ENCODE assay signal across 9 mouse cellular contexts in genomic region chr2:128507591-128508243, GRCm38 (mm10).
DNase-seq lines count a peak whose midpoint lies in the region; ATAC-seq and TF ChIP-seq lines count a peak whose summit lies in the region.
"Had no signal": no experiment of that assay in that cellular context is flagged by ENCODE, and none has a peak within 500 bp of the region (broad histone marks: within the 10 kb centered on the region; RNA-seq: fewer than 3 reads in every experiment).

No protein-coding gene starts in this region.

- 8% methylated on average over 11 of the region's 11 CpGs for WGBS in heart, embryonic 11.5 days (ENCODE audit: insufficient replicate concordance)
- WGBS in liver, embryonic 11.5 days = 23% methylated on average over 11 of the region's 11 CpGs

- no peaks in the 10 kb centered on the region for H3K27me3 ChIP-seq in heart, embryonic 11.5 days (ENCODE audit: control insufficient read depth, insufficient read depth, low read length)
- no peaks in the 10 kb centered on the region for H3K27me3 ChIP-seq in liver, embryonic 11.5 days (replicated peaks; ENCODE audit: control insufficient read depth, insufficient read depth, low read length)
- H3K27me3 ChIP-seq: liver, embryonic 15.5 days had no signal

- H3K9ac ChIP-seq in heart, embryonic 11.5 days (ENCODE audit: low read depth, low read length) = no peak overlapping the region; the same call in 1 of the 2 replicates
- no peak overlapping the region for H3K9ac ChIP-seq in liver, embryonic 11.5 days (ENCODE audit: low read depth, low read length)
- H3K9ac ChIP-seq: liver, embryonic 15.5 days had no signal

- no peak for TF ChIP-seq CTCF in gastrocnemius, adult 2 months (IDR thresholded peaks at IDR 0.05)

- H3K4me3 ChIP-seq in gastrocnemius, adult 2 months = no peak overlapping the region
- no peak overlapping the region for H3K4me3 ChIP-seq in heart, embryonic 11.5 days (ENCODE audit: low read depth, low read length)
- no peak overlapping the region for H3K4me3 ChIP-seq in liver, embryonic 11.5 days (ENCODE audit: low read depth, low read length)
- H3K4me3 ChIP-seq: liver, embryonic 15.5 days had no signal

- no peak overlapping the region for H3K27ac ChIP-seq in gastrocnemius, adult 2 months
- peak overlapping the region; percentile 68 for H3K27ac ChIP-seq in heart, embryonic 11.5 days (ENCODE audit: low read depth, low read length)
- no peak overlapping the region for H3K27ac ChIP-seq in liver, embryonic 11.5 days (ENCODE audit: low read depth, low read length)
- H3K27ac ChIP-seq: liver, embryonic 15.5 days had no signal

- intact Hi-C loops in gastrocnemius, postnatal 14 days (cut with DNase I; ENCODE audit: low total_unique reads) = no loop called here
- intact Hi-C loops in gastrocnemius, adult 2 months (cut with DNase I) = no loop called here

- no peaks in the 10 kb centered on the region for H3K9me3 ChIP-seq in heart, embryonic 11.5 days (replicated peaks; ENCODE audit: control insufficient read depth, low read length)
- H3K9me3 ChIP-seq in liver, embryonic 11.5 days (ENCODE audit: control insufficient read depth, low read length) = no peaks in the 10 kb centered on the region
- H3K9me3 ChIP-seq: liver, embryonic 15.5 days had no signal

- H3K36me3 ChIP-seq in heart, embryonic 11.5 days (ENCODE audit: control insufficient read depth, insufficient read depth, low read length) = no peaks in the 10 kb centered on the region
- no peaks in the 10 kb centered on the region for H3K36me3 ChIP-seq in liver, embryonic 11.5 days (ENCODE audit: control insufficient read depth, insufficient read depth, low read length)
- H3K36me3 ChIP-seq: liver, embryonic 15.5 days had no signal

- DNase-seq in gastrocnemius, postnatal 14 days = peak; percentile 18
- DNase-seq in gastrocnemius, adult 2 months = no peak
- peak; percentile 7 for DNase-seq in cerebellum, adult 8-10 months
- peak; percentile 34 for DNase-seq in liver, embryonic 11.5 days (ENCODE audit: low spot score)
- no peak for DNase-seq in layer of hippocampus, adult 11-12 months (ENCODE audit: low spot score)
- DNase-seq in testis, postnatal 10 days (ENCODE audit: low spot score) = no peak
- DNase-seq in frontal cortex, postnatal 10 days (ENCODE audit: low spot score in 2 of 2) = no peak

- H3K4me1 ChIP-seq in heart, embryonic 11.5 days (ENCODE audit: control insufficient read depth, insufficient read depth, low read length) = peaks cover 12% of the 10 kb centered on the region
- H3K4me1 ChIP-seq in liver, embryonic 11.5 days (replicated peaks; ENCODE audit: control insufficient read depth, insufficient read depth, low read length) = peaks cover 1% of the 10 kb centered on the region; the same call in 1 of the 2 replicates
- H3K4me1 ChIP-seq: liver, embryonic 15.5 days had no signal

- H3K4me2 ChIP-seq in heart, embryonic 11.5 days = peak overlapping the region; percentile 23
- H3K4me2 ChIP-seq in liver, embryonic 11.5 days = no peak overlapping the region
- H3K4me2 ChIP-seq: liver, embryonic 15.5 days had no signal

- peak; percentile 80 for ATAC-seq in heart, embryonic 11.5 days (replicated peaks; ENCODE audit: insufficient number of reproducible peaks, low FRiP score, low TSS enrichment)
- no peak; the same call in 1 of the 2 replicates for ATAC-seq in liver, embryonic 11.5 days (replicated peaks; ENCODE audit: low FRiP score)

Comparison
In these comparisons a context has a peak if more than half of its experiments do, and no peak if none do; other contexts are left out.
1. DNase-seq: peak in gastrocnemius, postnatal 14 days (single experiment), cerebellum, adult 8-10 months (single experiment) and liver, embryonic 11.5 days (single experiment); none in gastrocnemius, adult 2 months (single experiment), layer of hippocampus, adult 11-12 months (single experiment), testis, postnatal 10 days (single experiment) and frontal cortex, postnatal 10 days (0 of 2).